Mouse (Mus musculus) layer of hippocampus, adult 11-12 months (tissue): Measurements from ENCODE around the gene Tbpl1.

Experiments
- DNase-seq: peaks from one replicate; pipeline ENCODE4 v3.0.0; 2022; ENCODE audit warnings: low spot score

The Tbpl1 gene

GRCm38 (mm10) chr10:22731272-22732093 lies at the start of gene Tbpl1:
TSS of gene Tbpl1 (minus strand) at chr10:22731938.
- peak; percentile 96 for DNase-seq

DNA sequence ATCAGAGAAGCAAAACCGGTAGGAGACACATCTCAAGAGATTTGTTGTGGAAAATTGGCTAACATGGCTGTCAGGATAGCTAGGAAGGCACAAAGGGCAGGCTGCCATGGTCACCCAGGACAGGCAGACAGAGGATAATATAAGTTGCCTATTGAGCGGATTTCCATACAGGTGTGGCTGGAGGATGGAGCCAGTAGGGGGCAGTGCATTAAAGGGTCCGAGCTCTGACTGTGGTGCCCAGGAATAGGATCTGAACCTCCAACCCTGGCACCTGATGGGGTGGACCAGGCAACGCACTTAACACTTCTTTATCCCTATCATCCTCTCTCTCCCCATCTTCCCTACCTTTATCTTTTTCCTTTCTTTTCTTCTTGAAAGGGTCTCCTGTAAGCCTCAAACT lies 49.7 kb upstream of the Tbpl1 start:
- no peak for DNase-seq

DNA sequence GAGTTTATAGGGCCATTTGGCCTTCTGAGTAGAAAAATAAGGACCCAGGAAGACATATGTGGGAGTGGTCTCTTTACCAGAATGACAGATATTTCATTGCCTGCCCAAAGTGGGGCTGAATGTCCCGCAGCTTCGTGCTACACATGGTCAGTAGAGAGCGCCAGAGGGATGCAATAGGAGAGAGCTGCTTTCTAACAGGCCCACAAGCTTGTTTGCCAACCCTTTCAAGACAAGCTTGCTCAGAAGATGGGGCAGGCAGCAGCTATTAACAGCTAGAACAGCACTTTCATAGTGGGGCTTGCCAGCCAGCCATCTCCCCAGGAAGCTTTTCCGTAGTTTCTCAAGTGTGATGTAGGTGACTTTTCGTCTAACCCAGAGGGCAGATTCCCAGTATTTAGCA lies 46.2 kb upstream of the Tbpl1 start:
- peak; percentile 12 for DNase-seq

GRCm38 (mm10) chr10:22776007-22776698 lies 44.4 kb upstream of the Tbpl1 start:
- peak; percentile 66 for DNase-seq

GRCm38 (mm10) chr10:22775456-22775855 lies 43.7 kb upstream of the Tbpl1 start:
- DNase-seq, result no peak

GRCm38 (mm10) chr10:22774626-22775025 lies 42.9 kb upstream of the Tbpl1 start:
- DNase-seq, result no peak

DNA sequence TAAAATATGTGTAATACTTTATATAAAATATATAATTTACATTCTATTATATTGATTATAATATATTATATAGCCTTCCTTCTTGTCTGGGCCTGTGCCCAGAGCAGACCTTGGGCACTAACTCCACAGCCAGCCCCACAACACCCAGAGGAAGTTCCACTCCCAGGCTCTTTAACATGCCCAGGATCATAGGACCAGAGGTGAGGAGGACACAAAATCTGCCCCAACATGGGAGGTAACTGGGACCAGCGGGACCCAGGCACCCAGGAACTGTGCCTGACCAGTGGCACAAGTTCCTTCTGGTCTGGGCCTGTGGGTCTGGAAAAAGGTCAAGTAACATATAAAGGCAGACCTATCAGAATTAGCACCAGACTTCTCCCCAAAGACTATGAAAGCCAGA lies 22.5 kb upstream of the Tbpl1 start:
- no peak for DNase-seq

DNA sequence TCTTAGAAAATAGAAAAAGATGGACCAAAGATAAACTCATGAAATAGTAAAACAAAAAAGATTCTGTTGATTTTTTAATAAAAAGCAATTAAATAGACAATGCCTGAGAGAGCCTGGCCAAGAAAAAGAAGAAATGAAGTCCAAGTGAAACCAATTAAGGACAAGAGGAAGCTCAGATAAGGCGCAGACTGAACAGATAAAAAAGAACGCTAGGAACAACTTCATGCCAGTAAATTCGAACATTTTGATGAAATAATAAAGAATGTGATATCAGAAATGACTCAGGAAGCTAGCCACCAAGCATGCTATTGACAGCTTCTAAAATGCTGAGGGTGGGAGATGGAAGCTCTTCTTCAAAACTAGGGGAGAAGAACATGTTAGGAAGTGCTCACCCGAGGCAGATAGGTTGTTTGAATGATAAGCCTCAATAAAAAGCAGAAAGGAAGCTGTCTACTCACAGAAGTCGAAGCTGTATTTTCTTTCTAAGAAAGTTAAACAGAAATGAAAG lies 19.5 kb upstream of the Tbpl1 start:
- DNase-seq, result no peak

DNA sequence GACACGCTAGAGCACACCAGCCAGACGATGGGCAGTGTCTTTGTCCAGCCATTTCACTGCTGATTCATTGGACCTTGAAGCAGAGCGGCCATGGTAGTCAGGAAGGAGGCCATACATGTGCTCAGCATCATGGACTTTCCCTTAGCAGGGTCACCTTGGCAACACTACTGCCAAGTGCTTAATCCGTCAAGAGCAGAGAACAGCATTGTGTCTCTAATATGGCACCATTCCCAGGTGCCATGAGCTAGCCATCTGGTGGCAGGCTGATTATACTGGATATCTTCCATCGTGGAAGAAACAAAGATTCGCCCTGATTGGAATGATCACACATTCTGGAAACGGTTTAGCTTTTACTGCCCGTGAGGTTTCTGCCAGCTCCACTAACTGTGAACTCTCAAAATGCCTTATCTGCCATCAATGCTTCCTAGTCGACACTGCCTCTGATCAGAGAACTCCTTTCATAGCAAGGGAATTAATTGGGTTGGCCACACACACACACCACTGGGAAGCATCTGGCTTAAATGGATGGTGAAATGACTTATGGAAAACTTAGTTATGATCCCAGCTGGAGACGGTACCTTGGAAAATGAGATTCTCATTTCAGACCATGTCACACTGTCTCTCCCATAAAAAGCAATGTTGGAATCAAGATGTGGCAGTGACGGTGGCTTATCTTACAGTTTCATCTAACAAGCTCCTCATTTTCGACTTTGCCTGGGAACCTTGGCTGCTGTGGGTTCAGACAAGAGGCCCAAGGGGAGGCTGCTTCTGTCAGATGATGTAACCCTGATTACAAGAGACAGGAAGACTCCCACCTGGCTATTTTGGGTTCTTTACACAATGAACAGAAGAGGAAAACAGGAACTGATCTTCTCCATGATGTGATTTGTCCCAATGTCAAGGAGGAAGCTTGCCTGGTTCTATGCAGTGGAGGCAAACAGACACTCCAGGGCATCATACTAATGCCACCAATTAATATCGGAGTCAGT lies 14.9 kb upstream of the Tbpl1 start:
- DNase-seq, result peak; percentile 79

GRCm38 (mm10) chr10:22745922-22746321 lies 14.2 kb upstream of the Tbpl1 start:
- DNase-seq, result no peak

DNA sequence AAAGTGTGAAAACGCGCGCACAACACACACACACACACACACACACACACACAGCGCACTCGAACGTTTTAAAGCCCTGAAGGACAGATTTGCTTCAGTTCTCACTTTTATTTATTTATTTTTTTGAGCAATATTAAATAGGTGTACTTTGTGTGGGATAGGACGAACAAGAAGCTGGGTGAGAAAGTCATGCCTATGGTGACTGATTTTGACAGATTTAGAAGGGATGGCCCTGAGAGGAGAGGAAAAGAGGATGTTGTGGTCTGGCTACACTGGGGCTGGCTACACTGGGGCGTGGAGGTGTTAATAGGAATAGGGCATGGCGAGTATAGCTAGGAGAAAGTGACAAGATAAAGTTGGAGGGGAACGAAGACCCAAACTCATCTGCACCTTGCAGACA lies 443 bp upstream of the Tbpl1 start:
- peak; percentile 27 for DNase-seq

GRCm38 (mm10) chr10:22730992-22731271 lies 806 bp downstream of the Tbpl1 start:
- DNase-seq, result no peak

GRCm38 (mm10) chr10:22730266-22730991 lies 1.3 kb downstream of the Tbpl1 start:
- peak; percentile 30 for DNase-seq

DNA sequence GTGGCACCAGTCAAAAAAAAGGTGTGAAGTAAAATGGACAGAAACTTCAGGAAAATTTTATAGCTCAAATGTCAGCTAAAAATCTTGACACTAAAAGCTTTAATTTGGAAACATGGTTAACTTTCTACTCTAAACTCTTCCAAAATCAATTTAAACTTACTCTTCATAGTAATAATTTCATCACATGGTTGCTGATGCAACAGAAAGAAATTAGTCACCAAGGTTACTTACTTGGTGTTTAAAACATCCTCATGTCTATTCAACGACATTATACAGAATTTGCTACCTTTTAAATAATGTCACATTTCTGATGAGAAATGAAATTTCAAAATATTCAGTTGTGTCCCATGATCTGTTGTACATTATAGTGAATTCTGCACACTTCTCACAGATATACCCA lies 3.5 kb downstream of the Tbpl1 start:
- DNase-seq, result no peak

- DNase-seq, result no peak
Measured at GRCm38 (mm10) chr10:22726295-22726694, 5.4 kb downstream of the Tbpl1 start.

- no peak for DNase-seq
Measured at GRCm38 (mm10) chr10:22725166-22725565, 6.6 kb downstream of the Tbpl1 start.

- no peak for DNase-seq
Measured at GRCm38 (mm10) chr10:22720781-22721529, 10.8 kb downstream of the Tbpl1 start.

DNA sequence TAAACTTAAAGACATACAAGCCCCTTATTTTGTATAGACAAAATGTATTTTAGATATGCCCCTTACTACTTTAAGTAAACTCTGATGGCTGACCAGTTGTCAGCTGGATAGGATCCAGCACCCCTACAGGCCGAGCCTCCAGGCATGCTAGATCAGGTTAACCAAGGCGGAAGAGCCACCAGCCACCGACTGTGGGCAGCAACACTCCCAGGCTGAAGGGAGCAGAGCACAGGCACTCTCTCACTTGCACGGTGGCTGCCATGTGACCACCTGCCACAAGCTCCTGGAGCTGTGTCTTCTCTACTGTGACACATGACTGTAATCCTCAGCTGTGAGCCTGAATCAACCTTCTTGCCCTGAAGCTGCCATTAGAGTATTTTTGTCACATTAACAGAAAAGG lies 13.3 kb downstream of the Tbpl1 start:
- no peak for DNase-seq

GRCm38 (mm10) chr10:22714520-22714919 lies 17.2 kb downstream of the Tbpl1 start:
- DNase-seq, result peak; percentile 54

DNA sequence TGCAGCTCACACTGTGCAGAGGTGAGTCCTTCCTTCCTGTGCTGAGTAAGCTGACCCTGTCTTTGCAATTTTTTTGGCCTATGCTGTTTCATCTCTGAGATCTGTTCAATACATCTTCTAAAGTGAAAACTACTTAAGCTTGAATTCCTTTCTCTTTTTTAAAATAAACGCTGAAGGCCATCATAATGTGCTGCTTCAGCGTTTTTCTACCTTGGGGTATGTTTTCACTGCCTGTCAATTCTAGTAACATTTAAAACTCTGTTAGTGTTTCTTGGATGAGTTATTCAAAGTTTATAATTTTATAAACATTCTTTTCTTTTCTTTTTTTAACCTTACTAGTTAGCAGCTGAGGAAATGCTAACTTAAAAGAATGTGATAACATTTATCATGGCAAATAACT lies 18.8 kb downstream of the Tbpl1 start:
- DNase-seq, result no peak
